22 mouse cellular contexts compared by ENCODE assay signal in genomic region chr8:12466845-12467244, GRCm38 (mm10).
A peak's percentile ranks its signal among the peaks of the same experiment; 100 is the strongest.
DNase-seq lines count a peak whose midpoint lies in the region; ATAC-seq and TF ChIP-seq lines count a peak whose summit lies in the region.
"Had no signal": no experiment of that assay in that cellular context is flagged by ENCODE, and none has a peak within 500 bp of the region (broad histone marks: within the 10 kb centered on the region; RNA-seq: fewer than 3 reads in every experiment).

No protein-coding gene starts in this region.

- H3K4me1 ChIP-seq in bone marrow, adult 2 months (ENCODE audit: control insufficient read depth, insufficient read depth, low read length), result no peaks in the 10 kb centered on the region; the same call in 1 of the 2 replicates
- H3K4me1 ChIP-seq in heart, adult 2 months (ENCODE audit: control insufficient read depth, insufficient read depth, low read length), result no peaks in the 10 kb centered on the region

- H3K79me2 ChIP-seq in heart, adult 2 months (replicated peaks; ENCODE audit: control insufficient read depth, insufficient read depth, low read length), result no peaks in the 10 kb centered on the region

- H3K4me3 ChIP-seq in bone marrow, adult 2 months (replicated peaks; ENCODE audit: control insufficient read depth, low read depth, low read length), result no peak overlapping the region
- H3K4me3 ChIP-seq in heart, adult 2 months, result no peak overlapping the region

- TF ChIP-seq CTCF in bone marrow, adult 2 months (IDR thresholded peaks at IDR 0.05; ENCODE audit: control insufficient read depth, insufficient read depth, low read length), result no peak
- TF ChIP-seq CTCF in heart, adult 2 months (IDR thresholded peaks at IDR 0.05), result no peak

- WGBS in bone marrow, adult 2 months, result 54% methylated on average over 7 of the region's 7 CpGs
- WGBS in heart, adult 2 months, result 52% methylated on average over 7 of the region's 7 CpGs

- H3K36me3 ChIP-seq in heart, adult 2 months (ENCODE audit: control insufficient read depth, insufficient read depth, low read length), result no peaks in the 10 kb centered on the region
- H3K36me3 ChIP-seq: G1E had no signal

- no peak overlapping the region for H3K9ac ChIP-seq in heart, adult 2 months (ENCODE audit: low read depth, low read length)

- peak overlapping the region; percentile 58 for H3K27ac ChIP-seq in bone marrow, adult 2 months (ENCODE audit: control insufficient read depth, insufficient read depth, low read depth, low read length, poor library complexity)
- no peak overlapping the region for H3K27ac ChIP-seq in heart, adult 2 months

- intact Hi-C loops in heart, adult 2 months (cut with DNase I), result no loop called here

- no peak for TF ChIP-seq EP300 in heart, adult 2 months (IDR thresholded peaks at IDR 0.05; ENCODE audit: insufficient read depth, low read depth, low read length)

- peak; percentile 35 for DNase-seq in 416B (ENCODE audit: low read depth)
- DNase-seq in A20 (ENCODE audit: low read depth, low spot score), result peak; percentile 53
- DNase-seq in heart, adult 2 months, result no peak
- no peak for DNase-seq in MN1 (ENCODE audit: low spot score)
- DNase-seq in thymus, postnatal 36 days, result no peak
- DNase-seq: adrenal gland, adult 8-10 months; adrenal gland, postnatal 10 days; adrenal gland, postnatal 14 days; adrenal gland, postnatal 25 days; cerebellum, adult 11 months; cerebellum, adult 11-12 months; cerebellum, adult 18-20 months; cerebellum, adult 2 months; cerebellum, adult 8-10 months; cerebellum, adult 9-10 months had no signal

- peak; percentile 77 for ATAC-seq in megakaryocyte, adult 5-6 weeks (ENCODE audit: poor library complexity, severe bottlenecking)
- ATAC-seq in monocyte, adult 5-6 weeks (replicated peaks; ENCODE audit: insufficient number of reproducible peaks, low FRiP score, low TSS enrichment, poor library complexity, severe bottlenecking), result no peak
- ATAC-seq: activated CD4-positive, CD25-positive, alpha-beta regulatory T cell, adult 4 months; CD4-positive, CD25-positive, alpha-beta regulatory T cell, adult 4 months; Patski had no signal

- H3K27me3 ChIP-seq in heart, adult 2 months (ENCODE audit: control insufficient read depth, insufficient read depth, low read length), result no peaks in the 10 kb centered on the region; the same call in 1 of the 2 replicates

- no peak for TF ChIP-seq POLR2A in bone marrow, adult 2 months (IDR thresholded peaks at IDR 0.05; ENCODE audit: borderline replicate concordance, control insufficient read depth, low read depth, low read length)
- no peak for TF ChIP-seq POLR2A in heart, adult 2 months (IDR thresholded peaks at IDR 0.05; ENCODE audit: insufficient read depth, low read depth, low read length)

Comparison
In these comparisons a context has a peak if more than half of its experiments do, and no peak if none do; other contexts are left out.
1. DNase-seq: peak in 416B (single experiment) and A20 (single experiment); none in heart, adult 2 months (0 of 2), MN1 (single experiment) and thymus, postnatal 36 days (0 of 2).